Mouse (Mus musculus) kidney, embryonic 16.5 days (tissue): ENCODE measurements at regions not wholly inside any gene's neighbourhood (a gene's known extent, or its start where the extent isn't known, plus 50 kb on each side); places are given as distances from the start of the nearest gene placed in this dataset.
A peak's percentile ranks its signal among the peaks of the same experiment; 100 is the strongest.
"Not testable (repeated sequence)": the region's sequence is repeated elsewhere in the genome, so short reads cannot be mapped to it uniquely, and the experiment has no call there.

ENCODE experiments used
- ATAC-seq: fragments of 200-750 bp; cut with Nextera tagmentation; 2 replicates; pipeline ENCODE4 v1.8.0; 2017; ENCODE audit warnings: moderate TSS enrichment; ENCODE audit not compliant: low FRiP score, low TSS enrichment
- H3K27ac ChIP-seq: fragments of 300-500 bp; sonication (generic); 2 replicates; pipeline ENCODE4 v1.5.1; 2014; ENCODE audit warnings: low read length
- H3K27me3 ChIP-seq: fragments of 300-500 bp; sonication (generic); 2 replicates; pipeline ENCODE4 v1.6.1; 2014; ENCODE audit warnings: low read length, control low read depth, mixed read lengths; ENCODE audit not compliant: insufficient read depth
- H3K36me3 ChIP-seq: fragments of 300-500 bp; sonication (generic); 2 replicates; pipeline ENCODE4 v1.6.1; 2014; ENCODE audit warnings: low read length, control low read depth, mixed read lengths; ENCODE audit not compliant: insufficient read depth
- H3K4me1 ChIP-seq: fragments of 300-500 bp; sonication (generic); 2 replicates; pipeline ENCODE4 v1.6.1; 2014; ENCODE audit warnings: low read length, control low read depth, mixed read lengths; ENCODE audit not compliant: insufficient read depth
- H3K4me2 ChIP-seq: fragments of 300-500 bp; sonication (generic); replicated peaks from 2 replicates; pipeline ENCODE4 v1.6.1; 2014; ENCODE audit warnings: low read depth, low read length
- H3K4me3 ChIP-seq: fragments of 300-500 bp; sonication (generic); 2 replicates; pipeline ENCODE4 v1.5.1; 2014; ENCODE audit warnings: mild to moderate bottlenecking, low read length
- H3K9ac ChIP-seq: fragments of 300-500 bp; sonication (generic); replicated peaks from 2 replicates; pipeline ENCODE4 v1.6.1; 2014; ENCODE audit warnings: low read length
- H3K9me3 ChIP-seq: fragments of 300-500 bp; sonication (generic); 2 replicates; pipeline ENCODE4 v1.6.1; 2016; ENCODE audit warnings: low read length, control low read depth
- WGBS: fragments of 180-500 bp; shearing (Covaris S2); extraction: QIAGEN DNeasy Blood & Tissue Kit; methylation state at CpG from one replicate; pipeline ENCODE4 v1.1.7; 2014; 5-methylcytosine and 5-hydroxymethylcytosine counted together

DNA sequence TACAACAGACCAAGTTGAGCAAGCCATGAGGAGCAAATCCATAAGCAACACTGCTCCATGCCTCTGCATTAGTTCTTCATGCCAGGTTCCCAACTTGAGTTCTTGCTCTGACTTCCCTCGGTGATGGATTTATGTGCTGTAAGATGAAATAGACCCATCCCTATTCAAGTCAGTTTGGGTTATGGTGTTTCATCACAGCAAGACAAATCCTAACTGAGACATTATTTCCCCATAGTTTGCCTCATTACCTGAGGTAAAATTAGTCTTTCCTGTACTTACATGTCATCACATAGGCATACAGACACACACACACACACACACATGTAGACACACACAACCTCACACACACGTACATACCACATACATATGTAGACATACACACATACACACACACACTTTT, 1843.0 kb downstream of the 9330182O14Rik start:
- no peaks in the 10 kb centered on the region for H3K9me3 ChIP-seq
- no peaks in the 10 kb centered on the region for H3K4me1 ChIP-seq
- no peaks in the 10 kb centered on the region for H3K27me3 ChIP-seq
- no peak overlapping the region for H3K9ac ChIP-seq
- ATAC-seq = no peak
- no peak overlapping the region for H3K4me2 ChIP-seq
- H3K27ac ChIP-seq = no peak overlapping the region
- 94% methylated on average over 2 of the region's 2 CpGs for WGBS
- H3K36me3 ChIP-seq = no peaks in the 10 kb centered on the region
- H3K4me3 ChIP-seq = no peak overlapping the region

DNA sequence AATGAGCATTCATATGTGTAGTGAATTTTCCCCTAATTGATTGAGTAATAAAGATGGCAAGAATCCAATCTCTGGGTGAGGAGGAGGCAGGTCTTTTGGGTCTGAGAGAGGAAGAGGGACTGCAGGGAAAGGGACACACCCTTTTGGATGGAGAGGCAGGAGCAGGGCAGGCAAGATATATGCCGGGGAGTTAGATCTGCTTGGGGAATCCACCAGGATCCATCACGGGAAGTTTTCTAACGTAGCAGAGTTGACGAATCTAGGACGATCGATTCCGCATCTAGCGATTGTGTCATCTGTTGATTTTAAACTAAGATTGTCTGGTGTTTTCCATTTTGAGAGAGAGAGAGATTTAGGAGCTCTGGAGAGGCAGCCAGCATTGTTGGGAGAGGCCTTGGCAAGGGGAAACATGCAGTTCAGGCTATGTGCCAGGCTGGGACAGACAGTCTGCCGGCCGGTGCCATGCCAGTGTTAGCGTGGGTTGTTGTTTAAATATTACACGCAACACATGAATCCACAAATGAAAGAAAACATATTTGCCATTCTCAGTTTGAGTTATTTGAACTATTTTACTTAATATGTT, 1843.6 kb downstream of the 9330182O14Rik start:
- no peak overlapping the region for H3K27ac ChIP-seq
- H3K9ac ChIP-seq = no peak overlapping the region
- H3K9me3 ChIP-seq = no peaks in the 10 kb centered on the region
- no peak overlapping the region for H3K4me3 ChIP-seq
- no peaks in the 10 kb centered on the region for H3K4me1 ChIP-seq
- WGBS = 89% methylated on average over 12 of the region's 12 CpGs
- no peak for ATAC-seq
- no peak overlapping the region for H3K4me2 ChIP-seq
- no peaks in the 10 kb centered on the region for H3K36me3 ChIP-seq
- no peaks in the 10 kb centered on the region for H3K27me3 ChIP-seq

DNA sequence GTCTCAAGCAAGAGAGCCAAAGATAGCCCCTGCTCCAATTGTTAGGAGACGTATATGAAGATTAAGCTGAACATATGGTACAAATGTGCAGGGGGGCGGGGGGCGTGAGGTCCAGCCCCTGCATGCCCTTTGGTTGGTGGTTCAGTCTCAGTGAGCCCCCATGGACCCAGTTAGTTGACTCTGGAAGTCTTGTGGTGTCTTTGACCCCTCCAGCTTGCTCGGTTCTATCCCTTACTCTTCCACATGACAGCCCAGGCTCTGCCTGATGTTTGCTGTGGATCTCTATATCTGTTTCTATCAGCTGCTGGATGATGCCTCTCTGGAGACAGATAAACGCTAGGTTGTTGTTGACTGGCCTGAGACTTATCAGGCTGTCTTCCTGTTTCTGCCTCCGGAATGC, 1849.1 kb downstream of the 9330182O14Rik start:
- 0 out of 2 replicates have a peak, but pooled peaks have one; percentile 23 for ATAC-seq
- WGBS = 80% methylated on average over 6 of the region's 6 CpGs
- no peak overlapping the region for H3K27ac ChIP-seq
- no peak overlapping the region for H3K4me2 ChIP-seq
- H3K27me3 ChIP-seq = no peaks in the 10 kb centered on the region
- no peaks in the 10 kb centered on the region for H3K9me3 ChIP-seq
- H3K9ac ChIP-seq = no peak overlapping the region
- no peaks in the 10 kb centered on the region for H3K36me3 ChIP-seq
- H3K4me3 ChIP-seq = no peak overlapping the region
- no peaks in the 10 kb centered on the region for H3K4me1 ChIP-seq

DNA sequence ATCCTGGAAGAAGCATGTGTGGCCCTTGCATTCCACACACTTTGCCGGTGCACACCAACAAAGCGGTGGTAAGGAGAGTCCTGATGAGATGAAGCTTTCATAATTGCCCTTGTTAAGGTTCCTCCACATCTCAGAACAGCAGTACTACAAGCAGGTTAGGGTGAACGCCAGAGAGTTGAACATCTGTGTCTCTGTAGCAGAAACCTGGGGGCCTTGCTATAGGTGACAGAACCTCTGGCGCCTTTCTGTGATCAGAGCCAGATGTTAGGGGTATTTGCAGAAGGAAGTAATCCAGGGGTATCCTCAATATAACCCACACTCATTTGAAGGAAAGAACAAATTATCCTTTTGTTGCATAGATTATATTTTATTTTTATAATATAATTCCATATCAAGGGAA, 1850.1 kb downstream of the 9330182O14Rik start:
- no peaks in the 10 kb centered on the region for H3K27me3 ChIP-seq
- ATAC-seq = no peak
- no peaks in the 10 kb centered on the region for H3K9me3 ChIP-seq
- no peaks in the 10 kb centered on the region for H3K36me3 ChIP-seq
- no peaks in the 10 kb centered on the region for H3K4me1 ChIP-seq
- H3K4me3 ChIP-seq = no peak overlapping the region
- no peak overlapping the region for H3K4me2 ChIP-seq
- 82% methylated on average over 4 of the region's 4 CpGs for WGBS
- H3K27ac ChIP-seq = no peak overlapping the region
- H3K9ac ChIP-seq = no peak overlapping the region

DNA sequence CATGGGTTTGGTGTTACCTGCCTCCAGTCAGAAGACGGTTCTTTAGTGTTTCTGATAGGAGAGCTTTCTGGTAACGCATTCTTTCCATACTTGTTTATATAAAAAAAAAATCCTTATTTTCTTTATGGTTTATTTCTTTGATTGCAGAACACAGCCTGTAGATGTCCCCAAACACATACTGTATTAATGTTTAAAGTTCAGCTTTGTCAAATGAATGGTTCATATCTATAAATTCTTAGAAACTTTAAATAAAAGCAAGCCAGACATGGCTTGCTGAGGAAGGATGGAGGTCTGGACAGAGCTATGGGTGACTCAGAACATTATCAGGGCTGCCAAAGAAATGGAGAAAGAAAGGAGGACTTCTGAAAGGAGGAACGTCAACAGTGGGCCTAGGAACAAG, 1852.1 kb downstream of the 9330182O14Rik start:
- Histone ChIP-seq H3K27me3 (no peaks in the 10 kb centered on the region), H3K9me3 (no peaks in the 10 kb centered on the region), H3K9ac (no peak overlapping the region), H3K4me1 (no peaks in the 10 kb centered on the region), H3K4me3 (no peak overlapping the region), H3K36me3 (no peaks in the 10 kb centered on the region), H3K4me2 (no peak overlapping the region), H3K27ac (no peak overlapping the region)
- ATAC-seq = no peak
- WGBS = 84% methylated on average over 3 of the region's 3 CpGs

DNA sequence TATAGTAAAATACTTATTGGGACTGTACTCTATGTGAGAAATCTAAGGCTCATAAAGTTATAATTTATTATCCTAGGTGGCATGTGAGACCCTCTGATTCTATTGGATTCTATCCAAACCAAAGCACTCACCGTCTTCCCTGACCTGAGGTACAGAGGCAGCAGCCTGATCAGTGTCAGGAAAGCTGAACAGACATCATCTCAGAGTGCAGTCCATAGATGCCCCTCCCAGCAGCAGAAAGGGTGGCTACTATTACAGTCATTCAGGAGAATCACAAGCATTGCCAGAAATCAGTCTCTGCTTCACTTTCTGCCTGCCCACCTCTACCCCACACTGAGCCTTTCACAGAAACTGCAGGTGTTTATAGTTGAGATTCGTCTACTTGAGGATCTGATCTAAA, 1854.9 kb downstream of the 9330182O14Rik start:
- no peak for ATAC-seq
- 30% methylated on average over 2 of the region's 2 CpGs for WGBS
- no peak overlapping the region for H3K9ac ChIP-seq
- H3K9me3 ChIP-seq = no peaks in the 10 kb centered on the region
- no peak overlapping the region for H3K4me2 ChIP-seq
- H3K27ac ChIP-seq = no peak overlapping the region
- no peak overlapping the region for H3K4me3 ChIP-seq
- H3K27me3 ChIP-seq = no peaks in the 10 kb centered on the region
- no peaks in the 10 kb centered on the region for H3K4me1 ChIP-seq
- H3K36me3 ChIP-seq = no peaks in the 10 kb centered on the region

DNA sequence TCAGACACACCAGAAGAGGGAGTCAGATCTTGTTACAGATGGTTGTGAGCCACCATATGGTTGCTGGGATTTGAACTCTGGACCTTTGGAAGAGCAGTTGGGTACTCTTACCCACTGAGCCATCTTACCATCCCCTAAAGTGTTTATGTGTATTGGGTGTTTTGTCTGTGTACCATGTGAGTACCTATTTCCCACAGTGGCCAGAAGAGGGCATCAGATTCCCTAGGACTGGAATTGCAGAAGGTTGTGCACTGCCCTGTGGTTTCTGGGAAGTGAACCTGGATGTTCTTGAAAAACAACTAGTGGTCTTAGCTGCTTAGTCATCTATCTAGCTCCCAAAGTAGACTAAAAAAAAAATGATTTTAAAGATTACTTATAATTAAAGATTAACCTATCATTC, 1857.7 kb downstream of the 9330182O14Rik start:
- no peak overlapping the region for H3K4me3 ChIP-seq
- H3K9me3 ChIP-seq = no peaks in the 10 kb centered on the region
- H3K4me2 ChIP-seq = no peak overlapping the region
- H3K36me3 ChIP-seq = no peaks in the 10 kb centered on the region
- H3K27me3 ChIP-seq = no peaks in the 10 kb centered on the region
- no peaks in the 10 kb centered on the region for H3K4me1 ChIP-seq
- H3K27ac ChIP-seq = no peak overlapping the region
- no peak for ATAC-seq
- H3K9ac ChIP-seq = no peak overlapping the region

DNA sequence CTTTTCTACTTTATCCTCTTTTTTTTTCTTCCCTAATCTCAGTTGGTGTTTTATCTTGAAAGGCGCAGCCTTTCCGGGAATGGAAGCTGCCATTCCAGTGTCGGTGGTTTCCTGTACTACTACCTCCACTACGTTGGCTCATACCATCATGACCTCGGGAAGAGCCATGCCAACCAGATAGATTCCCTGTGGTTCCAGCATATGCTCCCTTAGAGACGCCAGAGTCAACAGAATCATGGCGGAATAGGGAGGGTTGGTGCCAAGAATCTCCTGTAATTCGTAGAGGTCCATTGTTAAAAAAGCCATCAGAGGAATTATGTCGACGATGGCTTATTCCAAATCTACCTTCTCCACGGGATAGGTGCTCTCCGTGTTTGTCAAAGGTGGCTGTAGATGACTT, 1898.1 kb downstream of the 9330182O14Rik start:
- H3K4me2 ChIP-seq, H3K4me3 ChIP-seq, H3K4me1 ChIP-seq, H3K36me3 ChIP-seq, H3K27me3 ChIP-seq, H3K27ac ChIP-seq, H3K9ac ChIP-seq, H3K9me3 ChIP-seq, ATAC-seq: not testable (repeated sequence)
- 96% methylated on average over 12 of the region's 12 CpGs for WGBS

DNA sequence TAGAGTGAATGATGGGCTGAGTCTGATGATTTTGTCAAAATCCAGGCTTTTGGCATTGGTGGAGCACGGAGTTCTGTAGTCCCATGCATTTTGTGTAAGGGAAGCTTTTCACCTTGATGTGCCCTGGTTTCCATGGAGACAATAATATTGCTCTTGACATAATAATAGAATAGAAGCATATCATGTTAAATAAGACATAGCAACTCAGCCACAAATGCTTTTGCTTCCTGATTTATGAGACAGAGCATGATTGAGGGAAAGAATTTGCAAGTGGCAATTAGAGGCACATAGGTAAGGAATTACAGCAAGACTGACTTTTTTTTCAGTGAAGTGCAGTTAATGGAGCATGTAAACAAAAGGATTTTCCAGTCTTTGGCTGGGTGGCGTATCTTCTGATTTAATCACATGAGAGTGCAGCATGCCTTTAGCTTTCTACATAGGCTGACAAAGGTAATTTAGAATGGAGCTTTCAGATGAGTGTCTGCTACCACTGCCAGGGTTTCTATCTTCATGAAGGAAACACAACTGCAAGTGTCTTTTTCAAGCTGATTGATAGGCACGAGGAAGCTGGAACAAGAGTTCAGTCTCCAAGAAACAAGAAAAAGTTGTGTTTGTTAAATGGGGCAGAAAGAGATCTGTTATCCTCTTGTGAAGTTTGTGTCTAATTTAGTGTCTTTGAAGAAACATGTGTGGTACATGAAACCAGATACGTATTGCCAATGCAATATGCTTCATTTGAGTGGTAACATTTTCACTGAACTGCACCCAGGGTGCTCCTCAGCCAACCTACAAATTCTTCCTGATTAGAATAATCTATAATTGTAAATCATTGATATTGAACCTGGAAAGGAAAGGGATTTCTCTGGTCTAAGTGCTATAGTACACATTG, 1913.2 kb downstream of the 9330182O14Rik start:
- Histone ChIP-seq H3K36me3 (no peaks in the 10 kb centered on the region), H3K9ac (no peak overlapping the region), H3K4me2 (no peak overlapping the region), H3K4me3 (no peak overlapping the region), H3K9me3 (no peaks in the 10 kb centered on the region), H3K27ac (no peak overlapping the region), H3K4me1 (no peaks in the 10 kb centered on the region), H3K27me3 (no peaks in the 10 kb centered on the region)
- ATAC-seq = peak; percentile 42; the same call in 1 of the 2 replicates
- 33% methylated on average over 4 of the region's 4 CpGs for WGBS

DNA sequence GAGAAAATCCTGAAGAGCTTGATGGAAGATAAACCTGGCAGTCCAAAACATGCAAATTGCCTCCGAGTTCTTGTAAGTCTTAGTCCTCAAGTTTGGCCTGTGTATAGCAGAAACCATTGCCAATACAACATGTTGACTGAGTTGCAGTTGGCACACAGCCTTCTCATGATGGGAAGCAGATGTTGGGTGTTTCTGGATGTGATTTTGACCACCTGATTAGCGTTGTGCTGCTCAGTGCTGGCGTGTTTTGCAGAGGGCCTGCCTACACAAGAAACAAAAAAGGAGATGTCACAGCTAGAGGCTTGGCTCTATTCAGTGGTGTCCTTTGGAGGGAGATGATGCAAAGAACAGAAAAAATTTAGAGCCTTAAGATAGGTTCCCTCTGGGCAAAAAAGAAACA, 1922.6 kb downstream of the 9330182O14Rik start:
- Histone ChIP-seq H3K4me1 (no peaks in the 10 kb centered on the region), H3K4me3 (no peak overlapping the region), H3K36me3 (no peaks in the 10 kb centered on the region), H3K9ac (no peak overlapping the region), H3K27me3 (no peaks in the 10 kb centered on the region), H3K9me3 (no peaks in the 10 kb centered on the region), H3K27ac (no peak overlapping the region), H3K4me2 (no peak overlapping the region)
- 63% methylated on average over 3 of the region's 3 CpGs for WGBS
- no peak for ATAC-seq
